Mouse (Mus musculus) embryonic facial prominence, embryonic 12.5 days (tissue): ENCODE results near the gene Secisbp2. TPM values are rescaled to one million over a fixed set of nuclear protein-coding genes. Genes with fewer than 3 reads are reported as not detected.
A peak's percentile ranks its signal among the peaks of the same experiment; 100 is the strongest.

Experiments used
- ATAC-seq: fragments of 200-750 bp; cut with Nextera tagmentation; 2 replicates; pipeline ENCODE4 v1.8.0; 2017; ENCODE audit not compliant: insufficient number of reproducible peaks, insufficient read depth, low FRiP score, low TSS enrichment
- H3K27ac ChIP-seq: fragments of 300-500 bp; sonication (generic); 2 replicates; pipeline ENCODE4 v1.5.1; 2016; ENCODE audit warnings: mild to moderate bottlenecking
- H3K27me3 ChIP-seq: fragments of 300-500 bp; sonication (generic); 2 replicates; pipeline ENCODE4 v1.6.1; 2016; ENCODE audit warnings: mild to moderate bottlenecking, moderate library complexity
- H3K36me3 ChIP-seq: fragments of 300-500 bp; sonication (generic); 2 replicates; pipeline ENCODE4 v1.6.1; 2016; ENCODE audit warnings: mild to moderate bottlenecking
- H3K4me1 ChIP-seq: fragments of 300-500 bp; sonication (generic); 2 replicates; pipeline ENCODE4 v1.6.1; 2016
- H3K4me2 ChIP-seq: fragments of 300-500 bp; sonication (generic); replicated peaks from 2 replicates; pipeline ENCODE4 v1.6.1; 2016; ENCODE audit warnings: mild to moderate bottlenecking, moderate library complexity
- H3K4me3 ChIP-seq: fragments of 300-500 bp; sonication (generic); 2 replicates; pipeline ENCODE4 v1.5.1; 2016; ENCODE audit warnings: mild to moderate bottlenecking
- H3K9ac ChIP-seq: fragments of 300-500 bp; sonication (generic); 2 replicates; pipeline ENCODE4 v1.6.1; 2016; ENCODE audit warnings: mild to moderate bottlenecking, moderate library complexity
- H3K9me3 ChIP-seq: fragments of 300-500 bp; sonication (generic); 2 replicates; pipeline ENCODE4 v1.6.1; 2016; ENCODE audit warnings: mild to moderate bottlenecking, moderate library complexity
- WGBS: fragments of 180-500 bp; shearing (Covaris S2); methylation state at CpG from one replicate; pipeline ENCODE4 v1.1.7; 2016; 5-methylcytosine and 5-hydroxymethylcytosine counted together
- polyA plus RNA-seq: library from polyadenylated mRNA; unstranded; fragments of >200 nt; fragmentation: Nextera tagmentation; extraction: Ambion mirVana; gene quantifications from 2 replicates; pipeline ENCODE4 v1.2.1, GENCODE M21; 2016

The Secisbp2 gene
- polyA plus RNA-seq: 25.2 and 30.9 TPM in 2 replicates

- Histone ChIP-seq H3K4me3 (peak within 1 kb of the TSS; percentile 66), H3K9me3 (no peaks in the 10 kb centered on the region), H3K27ac (peak within 1 kb of the TSS; percentile 83), H3K4me1 (peaks cover 28% of the 10 kb centered on the region), H3K9ac (peak within 1 kb of the TSS; percentile 74), H3K4me2 (peak within 1 kb of the TSS; percentile 82), H3K36me3 (peaks cover 36% of the 10 kb centered on the region), H3K27me3 (no peaks in the 10 kb centered on the region)
- peak; percentile 85 for ATAC-seq
- WGBS: under 1% methylated on average over 69 of the region's 69 CpGs
These were observed at the start of gene Secisbp2 for GRCm38 (mm10) chr13:51651408-51652064. Gene Secisbp2 (plus strand): TSS chr13:51651697.

DNA sequence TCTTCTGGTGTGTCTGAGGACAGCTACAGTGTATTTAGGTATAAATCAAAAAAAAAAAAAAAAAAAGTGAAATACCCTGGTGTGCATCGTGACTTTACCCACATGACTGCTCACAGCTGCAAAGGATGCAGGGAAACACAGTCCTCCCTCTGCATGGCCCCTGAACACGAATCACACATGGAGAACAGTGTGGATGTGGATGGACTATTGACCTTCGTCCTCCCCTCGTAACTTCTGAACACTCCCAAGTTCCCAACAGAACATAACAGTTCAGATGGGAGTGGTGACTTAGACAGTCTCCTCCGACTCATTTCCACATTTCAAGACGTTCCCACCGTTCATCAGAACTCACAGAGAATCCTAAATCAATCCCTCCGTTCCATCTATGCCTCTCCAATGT lies 48.7 kb upstream of the Secisbp2 start:
- Histone ChIP-seq H3K36me3 (no peaks in the 10 kb centered on the region), H3K4me2 (peak overlapping the region; percentile 39), H3K27ac (no peak overlapping the region), H3K27me3 (no peaks in the 10 kb centered on the region), H3K9me3 (no peaks in the 10 kb centered on the region), H3K9ac (no peak overlapping the region), H3K4me3 (no peak overlapping the region), H3K4me1 (peaks cover 10% of the 10 kb centered on the region)
- WGBS: 73% methylated on average over 8 of the region's 8 CpGs
- no peak for ATAC-seq

DNA sequence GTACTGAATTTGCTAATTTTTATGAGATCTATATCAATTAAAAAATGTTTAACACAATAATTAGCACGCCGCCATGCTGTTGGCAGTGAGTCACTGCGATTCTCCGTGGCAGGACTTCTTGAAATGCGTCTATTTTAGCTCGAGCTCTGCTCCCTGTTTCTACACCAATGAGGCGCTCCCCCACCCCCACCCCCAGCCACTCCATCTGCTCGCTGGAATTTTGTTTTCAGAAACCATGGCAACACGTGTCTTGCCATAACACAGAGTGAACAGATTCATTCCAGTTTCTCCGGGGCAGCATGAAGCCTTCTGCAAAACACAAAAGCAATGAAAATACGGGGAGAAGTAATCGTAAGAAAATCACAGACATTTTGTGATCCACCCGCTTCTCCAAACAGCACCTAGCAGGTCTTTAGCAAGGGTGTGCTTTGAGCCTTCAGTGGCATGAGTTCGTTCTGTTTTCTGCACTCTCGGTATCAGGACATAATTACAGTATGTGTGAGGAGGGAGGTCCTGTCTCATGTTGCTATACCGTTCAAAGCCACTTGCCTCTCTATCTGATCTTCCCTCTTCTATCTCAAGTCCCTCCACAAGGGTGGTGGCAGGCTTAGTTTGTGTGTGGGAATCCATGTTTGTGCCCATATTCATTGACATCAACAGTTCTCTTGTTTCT lies 48.1 kb upstream of the Secisbp2 start:
- no peak overlapping the region for H3K9ac ChIP-seq
- WGBS: 17% methylated on average over 16 of the region's 16 CpGs
- peak overlapping the region; percentile 39 for H3K4me2 ChIP-seq
- no peaks in the 10 kb centered on the region for H3K36me3 ChIP-seq
- H3K27ac ChIP-seq: no peak overlapping the region
- no peaks in the 10 kb centered on the region for H3K27me3 ChIP-seq
- ATAC-seq: 0 out of 2 replicates have a peak, but pooled peaks have one; percentile 56
- H3K4me1 ChIP-seq: peaks cover 10% of the 10 kb centered on the region
- H3K9me3 ChIP-seq: no peaks in the 10 kb centered on the region
- H3K4me3 ChIP-seq: peak overlapping the region; percentile 11; the same call in 1 of the 2 replicates

- no peak overlapping the region for H3K27ac ChIP-seq
- ATAC-seq: no peak
- no peaks in the 10 kb centered on the region for H3K36me3 ChIP-seq
- H3K4me1 ChIP-seq: peaks cover 10% of the 10 kb centered on the region
- no peak overlapping the region for H3K9ac ChIP-seq
- peak overlapping the region; percentile 39 for H3K4me2 ChIP-seq
- no peak overlapping the region for H3K4me3 ChIP-seq
- WGBS: 47% methylated on average over 4 of the region's 4 CpGs
- no peaks in the 10 kb centered on the region for H3K9me3 ChIP-seq
- no peaks in the 10 kb centered on the region for H3K27me3 ChIP-seq
These were observed 47.6 kb upstream of the Secisbp2 start for GRCm38 (mm10) chr13:51603894-51604244.

DNA sequence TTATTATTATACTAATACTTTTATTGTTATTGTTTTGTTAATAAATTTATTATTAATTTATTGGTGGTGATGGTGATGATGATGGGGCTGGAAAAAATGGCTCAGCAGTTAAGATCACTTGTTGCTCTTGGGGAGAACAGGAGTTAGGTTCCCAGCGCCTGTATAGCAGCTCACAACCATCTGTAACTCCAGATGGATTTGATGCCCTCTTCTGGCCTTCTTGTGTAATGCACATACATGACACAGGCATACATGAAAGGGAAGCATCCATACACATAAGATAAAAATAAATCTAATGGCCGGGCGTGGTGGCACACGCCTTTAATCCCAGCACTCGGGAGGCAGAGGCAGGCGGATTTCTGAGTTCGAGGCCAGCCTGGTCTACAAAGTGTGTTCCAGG lies 42.3 kb upstream of the Secisbp2 start:
- no peaks in the 10 kb centered on the region for H3K9me3 ChIP-seq
- H3K36me3 ChIP-seq: no peaks in the 10 kb centered on the region
- H3K4me1 ChIP-seq: peaks cover 4% of the 10 kb centered on the region; the same call in 1 of the 2 replicates
- no peaks in the 10 kb centered on the region for H3K27me3 ChIP-seq
- no peak for ATAC-seq
- WGBS: 97% methylated on average over 7 of the region's 7 CpGs
- no peak overlapping the region for H3K4me2 ChIP-seq
- no peak overlapping the region for H3K4me3 ChIP-seq
- no peak overlapping the region for H3K27ac ChIP-seq
- no peak overlapping the region for H3K9ac ChIP-seq

DNA sequence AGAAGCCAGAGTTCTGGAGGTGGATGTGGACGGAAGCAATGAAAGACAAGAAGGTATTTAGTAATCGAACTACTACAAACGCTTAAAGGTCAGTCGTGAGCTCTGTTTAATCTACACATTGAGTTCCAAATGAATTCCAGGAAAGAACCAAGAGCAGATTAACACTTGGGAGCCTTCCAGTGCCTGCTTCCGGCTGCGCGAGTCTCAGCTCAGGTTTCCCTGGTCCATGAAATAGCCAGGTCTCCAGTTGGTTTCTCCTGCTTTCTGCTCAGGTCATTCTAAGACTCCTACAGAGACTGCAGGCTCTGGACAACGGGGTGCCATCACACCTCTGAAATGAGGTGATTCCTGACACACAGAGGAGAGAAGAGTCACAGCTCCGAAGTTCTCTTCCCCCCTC lies 40.4 kb upstream of the Secisbp2 start:
- Histone ChIP-seq H3K9ac (no peak overlapping the region), H3K4me2 (peak overlapping the region; percentile 26; the same call in 1 of the 2 replicates), H3K4me3 (no peak overlapping the region), H3K27ac (no peak overlapping the region), H3K27me3 (no peaks in the 10 kb centered on the region), H3K36me3 (no peaks in the 10 kb centered on the region), H3K4me1 (peaks cover 7% of the 10 kb centered on the region; the same call in 1 of the 2 replicates), H3K9me3 (no peaks in the 10 kb centered on the region)
- ATAC-seq: no peak
- WGBS: 21% methylated on average over 9 of the region's 9 CpGs

DNA sequence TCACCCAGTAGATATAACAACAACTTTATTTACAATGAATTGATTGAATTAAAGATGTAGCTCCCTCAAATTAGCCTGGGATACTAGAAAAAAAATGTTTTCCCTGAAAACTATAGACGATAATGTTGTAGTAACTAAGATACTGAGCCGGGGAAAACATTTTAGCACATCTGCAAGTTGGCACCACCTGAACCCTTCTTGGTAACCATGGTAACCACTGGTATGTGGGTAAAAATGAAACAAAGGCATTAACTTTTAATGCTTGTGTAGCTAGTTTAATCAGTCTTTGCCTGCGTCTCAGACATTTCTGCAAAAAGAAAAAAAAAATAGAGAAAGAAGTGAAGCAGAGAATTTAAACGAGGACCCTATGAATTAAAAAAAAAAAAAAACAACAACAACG lies 40.0 kb upstream of the Secisbp2 start:
- Histone ChIP-seq H3K9ac (no peak overlapping the region), H3K36me3 (no peaks in the 10 kb centered on the region), H3K4me2 (peak overlapping the region; percentile 26; the same call in 1 of the 2 replicates), H3K4me3 (no peak overlapping the region), H3K9me3 (no peaks in the 10 kb centered on the region), H3K4me1 (peaks cover 11% of the 10 kb centered on the region; the same call in 1 of the 2 replicates), H3K27me3 (no peaks in the 10 kb centered on the region), H3K27ac (no peak overlapping the region)
- no peak for ATAC-seq
- WGBS: 48% methylated on average over 5 of the region's 5 CpGs

DNA sequence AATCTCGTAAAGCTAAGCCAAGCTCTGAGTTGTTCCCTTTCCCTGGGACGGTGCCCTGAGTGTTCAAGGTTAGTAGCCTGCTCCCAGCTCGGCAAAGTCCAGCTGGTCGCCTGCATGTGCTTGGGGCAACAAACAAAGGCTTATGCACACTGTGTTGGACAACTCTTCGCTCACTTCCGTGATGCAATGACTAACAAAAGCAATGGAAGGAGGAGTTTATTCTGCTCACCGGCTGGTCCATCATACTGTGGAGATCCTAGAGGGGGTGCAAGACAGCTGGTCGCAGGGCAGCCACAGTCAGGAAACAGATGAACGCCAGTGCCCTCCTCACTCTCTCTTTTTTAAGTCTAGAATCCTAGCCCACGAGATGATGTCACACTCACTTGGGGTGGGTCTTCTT lies 35.7 kb upstream of the Secisbp2 start:
- H3K36me3 ChIP-seq: no peaks in the 10 kb centered on the region
- H3K27me3 ChIP-seq: no peaks in the 10 kb centered on the region
- no peak overlapping the region for H3K4me2 ChIP-seq
- H3K4me3 ChIP-seq: no peak overlapping the region
- H3K9me3 ChIP-seq: no peaks in the 10 kb centered on the region
- no peak overlapping the region for H3K27ac ChIP-seq
- whole genome bisulfite sequencing: 49% methylated on average over 10 of the region's 10 CpGs
- ATAC-seq: no peak
- H3K9ac ChIP-seq: no peak overlapping the region
- H3K4me1 ChIP-seq: peaks cover 11% of the 10 kb centered on the region; the same call in 1 of the 2 replicates

DNA sequence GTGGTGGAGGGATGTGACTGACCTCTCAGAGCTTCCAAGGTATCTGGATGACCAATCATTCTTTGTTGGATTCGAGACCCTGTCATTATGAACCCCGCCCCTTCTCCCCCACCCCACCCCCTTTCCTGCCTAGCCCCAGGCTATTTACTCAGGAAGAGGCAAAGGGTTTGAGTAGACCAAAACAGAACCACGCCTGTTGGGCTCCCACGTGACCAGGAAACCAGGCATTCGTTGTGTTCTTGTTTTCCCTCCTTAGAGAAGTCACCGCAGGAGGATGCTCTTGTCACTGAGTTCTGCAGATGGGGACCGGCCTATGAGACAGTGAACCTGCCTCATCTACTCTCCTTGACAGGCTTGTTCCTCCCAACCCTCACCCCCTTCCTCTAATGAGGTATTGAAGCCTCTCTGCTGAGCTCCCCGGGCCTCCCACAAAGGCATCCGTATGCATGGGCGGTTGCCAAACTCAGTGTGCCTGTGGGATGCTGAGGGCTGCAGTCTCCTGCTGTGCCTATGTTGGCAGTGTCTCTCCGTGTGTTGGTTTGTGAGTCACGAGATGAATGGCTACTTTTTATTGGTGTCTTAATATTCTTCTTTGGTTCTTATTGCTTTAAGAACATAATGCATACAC lies 35.0 kb upstream of the Secisbp2 start:
- H3K4me1 ChIP-seq: peaks cover 7% of the 10 kb centered on the region; the same call in 1 of the 2 replicates
- ATAC-seq: no peak
- no peak overlapping the region for H3K4me2 ChIP-seq
- H3K9me3 ChIP-seq: no peaks in the 10 kb centered on the region
- no peak overlapping the region for H3K9ac ChIP-seq
- H3K27ac ChIP-seq: no peak overlapping the region
- H3K4me3 ChIP-seq: no peak overlapping the region
- WGBS: 9% methylated on average over 12 of the region's 12 CpGs
- no peaks in the 10 kb centered on the region for H3K27me3 ChIP-seq
- H3K36me3 ChIP-seq: no peaks in the 10 kb centered on the region

DNA sequence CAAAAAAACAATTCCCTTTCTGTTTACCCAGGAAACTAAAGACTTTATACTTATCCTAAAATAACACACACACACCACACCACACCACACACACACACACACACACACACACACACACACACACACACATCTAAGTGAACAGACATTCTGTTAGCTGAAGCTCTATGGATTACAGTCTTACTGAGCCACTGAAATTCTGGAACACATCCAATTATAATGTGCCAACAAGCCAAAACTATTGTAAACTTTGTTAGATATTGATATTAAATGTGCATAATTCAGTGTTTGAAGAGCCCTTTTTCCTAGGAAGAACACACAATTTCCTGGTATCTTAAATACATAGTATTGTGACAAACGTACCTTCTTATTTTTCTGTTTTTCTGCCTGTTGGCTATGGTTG lies 34.2 kb upstream of the Secisbp2 start:
- H3K4me2 ChIP-seq: no peak overlapping the region
- no peaks in the 10 kb centered on the region for H3K27me3 ChIP-seq
- WGBS: 56% methylated on average over 1 of the region's 1 CpGs
- H3K4me1 ChIP-seq: peaks cover 7% of the 10 kb centered on the region; the same call in 1 of the 2 replicates
- no peak for ATAC-seq
- no peak overlapping the region for H3K4me3 ChIP-seq
- no peak overlapping the region for H3K27ac ChIP-seq
- no peak overlapping the region for H3K9ac ChIP-seq
- no peaks in the 10 kb centered on the region for H3K9me3 ChIP-seq
- H3K36me3 ChIP-seq: no peaks in the 10 kb centered on the region

- Histone ChIP-seq H3K9me3 (no peaks in the 10 kb centered on the region), H3K27me3 (no peaks in the 10 kb centered on the region), H3K9ac (no peak overlapping the region), H3K27ac (no peak overlapping the region), H3K4me3 (no peak overlapping the region), H3K36me3 (no peaks in the 10 kb centered on the region), H3K4me1 (peaks cover 7% of the 10 kb centered on the region; the same call in 1 of the 2 replicates), H3K4me2 (no peak overlapping the region)
- ATAC-seq: no peak
- WGBS: 17% methylated on average over 6 of the region's 6 CpGs
These were observed 33.6 kb upstream of the Secisbp2 start for GRCm38 (mm10) chr13:51617861-51618260.

DNA sequence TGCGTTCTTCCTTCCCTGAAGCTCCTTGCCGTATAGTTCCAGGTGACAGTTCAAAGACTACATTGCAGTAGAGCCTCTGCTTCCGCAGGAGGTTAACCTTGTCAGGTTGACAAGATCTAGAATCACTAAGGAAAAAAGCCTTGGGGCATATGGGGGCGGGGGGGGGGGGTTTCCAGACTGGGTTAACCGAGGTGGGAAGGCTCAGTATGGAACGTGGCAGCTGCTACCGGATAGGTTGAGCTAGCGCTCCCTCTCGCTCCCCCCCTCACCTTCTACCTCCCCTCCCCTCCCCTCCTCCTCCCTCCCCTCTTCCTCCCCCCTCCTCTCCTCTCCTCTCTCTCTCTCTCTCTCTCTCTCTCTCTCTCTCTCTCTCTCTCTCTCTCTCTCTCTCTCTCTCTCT lies 32.9 kb upstream of the Secisbp2 start:
- no peaks in the 10 kb centered on the region for H3K36me3 ChIP-seq
- H3K4me3 ChIP-seq: no peak overlapping the region
- H3K9me3 ChIP-seq: no peaks in the 10 kb centered on the region
- WGBS: 8% methylated on average over 6 of the region's 9 CpGs
- no peaks in the 10 kb centered on the region for H3K27me3 ChIP-seq
- peaks cover 7% of the 10 kb centered on the region; the same call in 1 of the 2 replicates for H3K4me1 ChIP-seq
- no peak overlapping the region for H3K27ac ChIP-seq
- no peak for ATAC-seq
- H3K4me2 ChIP-seq: no peak overlapping the region
- H3K9ac ChIP-seq: no peak overlapping the region
